Mouse (Mus musculus): ENCODE measurements at regions not wholly inside any gene's neighbourhood (a gene's known extent, or its start where the extent isn't known, plus 50 kb on each side); places are given as distances from the start of the nearest gene placed in this dataset.

- no peak for DNase-seq
- intact Hi-C loops (cut with DNase I): no loop called here
Observed at GRCm38 (mm10) chr15:29356395-29356794, 816.0 kb upstream of the Ctnnd2 start.

- no peak for DNase-seq
- intact Hi-C loops (cut with DNase I): no loop called here
Observed at GRCm38 (mm10) chr15:29399881-29400280, 772.5 kb upstream of the Ctnnd2 start.

GRCm38 (mm10) chr15:29433033-29433739 is 739.2 kb upstream of the Ctnnd2 start:
- no peak for DNase-seq
- intact Hi-C loops (cut with DNase I): no loop called here

DNA sequence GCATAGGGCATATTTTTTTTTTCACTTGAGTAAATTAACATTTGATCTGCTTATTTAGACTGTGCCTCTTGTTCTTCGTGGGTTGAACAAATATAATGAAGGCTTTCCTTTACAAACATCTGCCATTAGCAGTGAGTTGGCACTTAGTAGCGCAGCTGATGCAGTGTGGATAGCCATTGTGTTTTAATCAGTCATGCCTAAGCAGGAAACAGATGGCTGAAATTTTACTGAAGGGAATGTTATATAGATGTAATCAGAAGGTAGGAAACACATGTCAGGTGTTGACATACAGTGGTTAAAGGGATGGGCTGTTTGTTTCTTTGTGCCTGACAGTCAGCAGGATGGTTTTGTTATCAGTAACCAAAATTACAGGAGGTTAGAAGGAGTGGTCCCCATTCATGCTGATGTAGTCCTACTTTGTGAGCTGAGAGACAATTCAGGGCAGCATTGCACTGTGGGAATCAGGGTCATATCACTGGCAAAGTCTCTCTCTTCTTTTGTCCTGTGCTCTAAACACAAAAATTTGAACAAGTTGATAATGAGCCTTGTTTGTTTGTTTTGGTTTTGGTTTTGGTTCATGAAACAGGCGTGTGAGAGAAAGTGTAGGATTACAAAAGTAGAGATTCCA is 734.6 kb upstream of the Ctnnd2 start:
- DNase-seq: peak in 1 of 2 experiments; percentile 1
- intact Hi-C loops (cut with DNase I): no loop called here

GRCm38 (mm10) chr15:29447876-29448275 is 724.5 kb upstream of the Ctnnd2 start:
- DNase-seq: no peak
- intact Hi-C loops (cut with DNase I): no loop called here

- intact Hi-C loops (cut with DNase I): no loop called here
- DNase-seq: no peak
Observed at GRCm38 (mm10) chr15:29485136-29485535, 687.3 kb upstream of the Ctnnd2 start.

DNA sequence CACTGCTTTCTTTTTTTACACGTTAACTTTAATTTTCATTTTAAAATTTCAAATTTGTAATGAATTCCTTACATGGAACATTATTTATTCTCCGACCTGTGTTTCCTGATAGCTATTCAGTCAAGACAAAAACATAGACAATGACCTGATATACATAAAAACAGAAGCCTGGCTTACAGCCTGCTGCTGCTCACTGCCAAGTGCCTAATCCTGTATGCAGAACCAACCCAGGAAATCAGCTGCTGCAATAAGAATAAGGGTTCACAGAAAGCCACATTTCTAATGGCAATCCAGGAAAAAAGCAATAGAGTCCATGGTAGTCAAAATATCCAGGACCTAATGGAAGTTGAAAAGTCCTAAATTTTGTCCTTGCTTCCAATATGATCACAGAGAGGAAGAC is 642.4 kb upstream of the Ctnnd2 start:
- intact Hi-C loops (cut with DNase I): no loop called here
- DNase-seq: no peak

GRCm38 (mm10) chr15:29568411-29568810 is 604.0 kb upstream of the Ctnnd2 start:
- no peak for DNase-seq
- intact Hi-C loops (cut with DNase I): no loop called here

Measured in heart, postnatal 10 days (tissue).